Mouse (Mus musculus) erythroblast, embryonic 14.5 days (primary cell): ENCODE data around the gene Dnah17. TPM values are rescaled to one million over a fixed set of nuclear protein-coding genes. Genes with fewer than 3 reads are reported as not detected.

Experiments
- H3K27me3 ChIP-seq: 2 replicates; pipeline ENCODE4 v1.6.1; 2012; ENCODE audit warnings: inconsistent platforms; ENCODE audit not compliant: control insufficient read depth
- H3K36me3 ChIP-seq: 2 replicates; pipeline ENCODE4 v1.6.1; 2012; ENCODE audit warnings: mild to moderate bottlenecking, inconsistent platforms; ENCODE audit not compliant: control insufficient read depth
- H3K4me1 ChIP-seq: 2 replicates; pipeline ENCODE4 v1.6.1; 2012; ENCODE audit warnings: inconsistent platforms; ENCODE audit not compliant: control insufficient read depth
- H3K4me3 ChIP-seq: replicated peaks from 2 replicates; pipeline ENCODE3; 2012; ENCODE audit warnings: moderate library complexity, mild to moderate bottlenecking, inconsistent platforms
- H3K9me3 ChIP-seq: 2 replicates; pipeline ENCODE4 v1.6.1; 2012; ENCODE audit warnings: low read length, inconsistent platforms, mixed read lengths; ENCODE audit not compliant: control insufficient read depth
- GATA1 ChIP-seq: IDR thresholded peaks from 2 replicates; pipeline ENCODE4 v1.6.1; 2012; ENCODE audit warnings: low read length, inconsistent platforms, mixed read lengths
- TAL1 ChIP-seq: IDR thresholded peaks from 3 replicates; pipeline ENCODE4 v1.6.1; 2012; ENCODE audit warnings: low read length, inconsistent platforms, mixed read lengths
- polyA plus RNA-seq: library from polyadenylated mRNA; stranded (reverse); fragments of >175 nt; gene quantifications from 2 replicates; pipeline ENCODE4 v1.2.3, GENCODE M21; 2012

Dnah17 gene
- polyA plus RNA-seq, 1 experiment, result not detected

DNA sequence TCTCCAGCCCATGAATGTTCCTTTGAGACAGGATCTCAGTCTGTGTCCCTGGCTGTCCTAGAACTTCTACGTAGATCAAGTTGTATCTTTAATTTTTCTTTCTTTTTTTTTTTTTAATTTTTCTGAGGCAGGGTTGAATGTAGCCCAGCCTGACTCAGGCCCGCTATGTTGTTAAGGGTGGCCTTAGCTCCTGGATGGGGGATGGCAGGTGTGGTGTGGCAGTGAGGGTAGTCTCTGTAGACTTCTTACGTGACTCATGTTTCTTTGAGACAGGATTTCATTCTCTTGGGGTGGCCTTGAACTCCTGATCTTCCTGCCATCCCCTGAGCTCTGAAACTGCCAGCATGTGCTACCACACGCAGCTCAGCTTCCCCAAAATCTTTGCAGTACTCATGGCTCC is 141.2 kb downstream of the Dnah17 start:
- Histone ChIP-seq H3K4me1 (peaks cover 80% of the 10 kb centered on the region), H3K27me3 (peaks cover 6% of the 10 kb centered on the region), H3K4me3 (peak overlapping the region; percentile 23), H3K9me3 (no peaks in the 10 kb centered on the region), H3K36me3 (peaks cover 25% of the 10 kb centered on the region)
- TF ChIP-seq GATA1 (no peak), TAL1 (no peak)

DNA sequence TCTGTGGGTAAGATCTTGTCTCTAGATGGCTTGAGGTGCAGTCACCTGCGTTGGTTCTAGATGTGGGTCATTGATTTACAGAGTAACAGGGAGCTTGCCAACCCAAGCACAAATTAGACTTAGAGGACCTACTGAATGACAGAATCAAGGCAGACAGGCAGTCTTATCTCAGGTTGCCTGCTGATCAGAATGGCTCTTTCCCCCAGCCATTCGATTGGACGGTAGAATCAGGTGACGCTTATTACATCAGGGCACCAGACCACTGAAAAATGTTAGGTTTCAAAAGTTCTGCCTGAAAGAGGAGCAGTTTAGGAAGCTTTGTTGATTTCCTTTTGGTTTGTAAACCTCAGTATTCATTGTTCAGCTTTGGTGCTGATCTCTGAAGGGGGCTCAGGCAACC is 142.5 kb downstream of the Dnah17 start:
- H3K4me3 ChIP-seq, result peak overlapping the region; percentile 94
- no peaks in the 10 kb centered on the region for H3K9me3 ChIP-seq
- peaks cover 15% of the 10 kb centered on the region for H3K36me3 ChIP-seq
- H3K27me3 ChIP-seq, result peaks cover 12% of the 10 kb centered on the region
- H3K4me1 ChIP-seq, result peaks cover 69% of the 10 kb centered on the region
- TF ChIP-seq TAL1 (no peak), GATA1 (no peak; the same call in 1 of the 2 replicates)

DNA sequence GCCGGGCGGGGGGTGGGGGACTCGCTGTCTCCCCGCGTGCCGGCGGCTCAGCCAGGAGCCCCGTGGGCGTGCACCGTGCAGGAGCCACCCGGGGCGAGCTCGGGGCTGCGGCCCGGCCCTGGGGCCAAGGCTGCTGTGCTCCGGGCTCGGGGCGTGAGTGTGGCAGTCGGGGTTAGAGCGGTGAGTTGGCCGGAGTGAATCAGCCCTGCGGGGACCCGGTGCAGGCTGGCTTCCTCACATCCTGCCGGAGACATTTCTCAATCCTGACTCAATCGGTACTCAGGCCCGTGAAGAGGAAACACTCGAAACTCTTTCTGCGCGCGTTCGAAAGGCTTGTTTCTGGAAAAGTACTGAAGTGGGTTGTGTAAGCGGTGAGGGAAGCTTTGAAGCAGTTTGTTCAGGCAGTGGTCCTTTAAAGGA is 143.4 kb downstream of the Dnah17 start:
- Histone ChIP-seq H3K4me3 (peak overlapping the region; percentile 94), H3K4me1 (peaks cover 59% of the 10 kb centered on the region), H3K36me3 (peaks cover 6% of the 10 kb centered on the region), H3K9me3 (no peaks in the 10 kb centered on the region), H3K27me3 (peaks cover 18% of the 10 kb centered on the region)
- TF ChIP-seq GATA1, result no peak

DNA sequence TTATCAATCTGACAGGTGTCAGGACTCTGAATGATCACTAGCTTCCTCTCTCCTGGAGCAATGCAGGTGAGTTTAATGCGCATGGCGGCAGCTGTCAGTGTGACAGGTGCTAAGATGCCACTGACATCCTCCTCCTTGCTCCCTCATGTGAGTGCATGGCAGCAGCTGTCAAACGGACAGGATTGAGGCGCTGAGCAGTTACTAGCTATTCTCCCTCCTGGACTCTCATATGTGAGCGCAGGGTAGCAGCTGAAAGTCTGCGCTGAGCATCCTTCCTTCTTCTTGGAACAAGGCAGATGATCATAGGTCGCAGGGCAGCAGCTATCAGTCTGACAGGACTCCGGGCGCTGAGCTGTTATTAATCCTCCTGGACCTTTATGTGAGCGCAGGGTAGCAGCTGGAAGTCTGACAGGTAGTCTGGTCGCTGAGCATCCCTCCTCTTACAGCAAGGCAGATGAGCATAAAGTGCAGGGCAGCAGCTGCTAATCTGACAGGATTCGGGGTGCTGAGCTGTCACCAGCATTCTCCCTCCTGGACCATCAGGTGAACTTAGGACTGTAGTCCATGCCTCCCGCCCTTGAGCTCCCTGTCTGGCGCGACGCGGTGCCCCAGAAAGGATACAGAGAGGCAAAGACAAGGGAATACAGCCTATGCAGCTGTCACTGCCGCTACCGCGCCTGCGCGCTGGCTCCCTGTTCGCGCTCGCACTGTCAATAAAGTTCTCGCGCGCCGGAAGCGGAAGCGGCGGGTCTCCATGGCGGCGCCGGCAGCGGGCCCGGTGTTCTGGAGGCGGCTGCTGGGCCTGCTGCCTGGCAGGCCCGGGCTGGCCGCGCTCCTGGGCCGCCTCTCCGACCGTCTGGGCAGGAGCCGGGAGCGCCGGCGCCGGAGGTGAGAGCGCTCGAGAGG is 144.1 kb downstream of the Dnah17 start, which contains the start of gene Pgs1:
Gene Pgs1 (plus strand): TSS at position 167 of the 906 bp plus-strand sequence.
- no peaks in the 10 kb centered on the region for H3K9me3 ChIP-seq
- no peak for TF ChIP-seq GATA1
- no peak for TF ChIP-seq TAL1
- H3K4me1 ChIP-seq, result peaks cover 54% of the 10 kb centered on the region
- H3K4me3 ChIP-seq, result peak within 1 kb of the TSS; percentile 94
- H3K27me3 ChIP-seq, result peaks cover 18% of the 10 kb centered on the region
- 0 out of 2 replicates have a peak, but pooled peaks cover 3% of the 10 kb centered on the region for H3K36me3 ChIP-seq

DNA sequence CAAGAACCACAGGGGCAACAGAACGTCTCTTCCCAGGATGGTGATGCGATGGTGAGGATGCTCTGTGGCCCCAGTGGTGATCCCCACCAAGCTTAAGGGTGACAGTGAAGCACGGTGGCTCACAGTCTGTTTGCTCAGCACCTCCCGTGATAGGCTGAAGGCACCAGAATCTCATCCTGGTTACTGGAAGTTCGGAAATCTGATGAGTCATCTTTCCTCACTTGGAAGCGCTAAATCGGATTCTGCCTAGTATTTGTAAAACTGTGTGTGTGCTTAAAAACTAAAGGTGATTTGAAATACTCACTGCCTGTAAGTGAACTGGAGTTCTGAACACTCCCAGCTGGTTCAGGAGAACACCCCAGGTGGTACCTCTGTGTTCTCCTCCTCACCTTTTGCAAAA is 146.7 kb downstream of the Dnah17 start:
- H3K9me3 ChIP-seq, result no peaks in the 10 kb centered on the region
- no peaks in the 10 kb centered on the region for H3K36me3 ChIP-seq
- TF ChIP-seq GATA1 (no peak), TAL1 (no peak)
- H3K4me1 ChIP-seq, result peaks cover 28% of the 10 kb centered on the region
- no peak overlapping the region for H3K4me3 ChIP-seq
- peaks cover 25% of the 10 kb centered on the region for H3K27me3 ChIP-seq

DNA sequence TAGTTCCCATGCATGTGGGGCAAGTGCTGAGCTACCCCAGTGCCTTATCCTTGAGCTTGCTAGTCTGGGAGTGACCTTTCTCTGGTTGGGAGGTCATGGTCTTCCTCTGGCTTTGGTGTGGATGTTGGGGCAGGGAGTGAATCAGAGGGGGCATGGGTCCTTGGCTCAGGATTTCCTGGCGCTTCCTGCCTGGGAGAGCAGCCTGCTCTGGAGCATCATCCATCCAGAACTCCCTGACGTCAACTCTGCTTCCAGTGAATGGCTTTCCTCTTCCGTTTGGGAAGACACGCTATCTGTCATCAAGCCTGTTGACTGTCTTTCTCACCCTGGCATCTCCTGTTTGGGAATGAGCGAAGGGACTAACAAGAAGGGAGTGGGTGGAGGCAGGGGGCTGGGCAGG is 148.0 kb downstream of the Dnah17 start:
- Histone ChIP-seq H3K9me3 (no peaks in the 10 kb centered on the region), H3K4me1 (peaks cover 14% of the 10 kb centered on the region), H3K27me3 (peaks cover 26% of the 10 kb centered on the region), H3K36me3 (no peaks in the 10 kb centered on the region), H3K4me3 (no peak overlapping the region)
- TF ChIP-seq GATA1 (no peak), TAL1 (no peak)

DNA sequence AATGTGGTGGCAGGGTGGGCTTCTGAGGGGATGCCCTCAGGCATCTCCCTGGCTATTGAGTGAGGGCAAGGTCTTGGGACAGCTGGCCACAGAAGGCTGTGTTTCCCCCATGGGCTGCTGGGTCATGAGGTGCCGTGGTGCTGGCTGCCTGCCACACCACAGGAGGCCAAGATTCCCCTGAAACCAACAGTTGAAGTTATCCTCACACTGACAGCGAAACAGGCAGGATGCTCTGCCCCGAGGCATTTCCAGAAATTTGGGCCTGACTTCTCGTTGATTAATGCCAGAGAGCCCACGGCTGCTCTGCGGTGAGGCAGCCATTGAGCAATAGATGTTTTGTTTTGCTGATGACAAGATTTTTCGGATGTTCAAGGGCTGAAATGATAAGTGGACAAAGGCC is 151.0 kb downstream of the Dnah17 start:
- Histone ChIP-seq H3K9me3 (no peaks in the 10 kb centered on the region), H3K27me3 (peaks cover 48% of the 10 kb centered on the region), H3K4me1 (no peaks in the 10 kb centered on the region; the same call in 1 of the 2 replicates), H3K36me3 (no peaks in the 10 kb centered on the region), H3K4me3 (no peak overlapping the region)
- no peak for TF ChIP-seq TAL1

DNA sequence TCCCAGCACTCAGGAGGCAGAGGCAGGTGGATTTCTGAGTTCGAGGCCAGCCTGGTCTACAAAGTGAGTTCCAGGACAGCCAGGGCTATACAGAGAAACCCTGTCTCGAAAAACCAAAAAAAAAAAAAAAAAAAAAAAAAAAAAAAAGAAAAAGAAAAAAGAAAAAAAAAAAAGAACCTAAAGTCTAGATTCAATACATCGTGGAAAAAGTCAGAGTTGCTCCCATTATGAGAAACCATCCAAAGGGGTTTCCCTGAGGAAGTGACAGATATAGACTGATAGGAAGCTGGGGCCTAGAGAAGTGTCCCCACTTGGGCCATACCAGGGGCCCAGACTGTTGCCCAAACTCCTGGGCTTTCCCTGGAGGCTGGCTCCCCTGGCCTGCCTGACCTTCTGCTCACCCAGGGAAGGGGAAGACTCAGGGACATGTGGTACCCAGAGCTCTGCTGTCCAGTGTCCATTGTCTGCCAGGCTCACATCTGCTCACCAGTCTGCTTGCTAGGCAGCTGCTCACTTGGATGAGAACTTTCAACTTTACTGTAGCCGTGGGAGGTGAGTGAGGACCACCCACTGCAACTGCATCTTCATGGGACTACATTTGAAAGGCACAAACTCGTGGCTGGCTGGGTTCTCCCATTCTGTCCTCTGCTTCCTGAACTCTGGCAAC is 152.6 kb downstream of the Dnah17 start:
- Histone ChIP-seq H3K36me3 (no peaks in the 10 kb centered on the region), H3K9me3 (no peaks in the 10 kb centered on the region), H3K4me3 (no peak overlapping the region), H3K27me3 (peaks cover 57% of the 10 kb centered on the region), H3K4me1 (no peaks in the 10 kb centered on the region; the same call in 1 of the 2 replicates)
- TF ChIP-seq GATA1 (no peak), TAL1 (no peak)

DNA sequence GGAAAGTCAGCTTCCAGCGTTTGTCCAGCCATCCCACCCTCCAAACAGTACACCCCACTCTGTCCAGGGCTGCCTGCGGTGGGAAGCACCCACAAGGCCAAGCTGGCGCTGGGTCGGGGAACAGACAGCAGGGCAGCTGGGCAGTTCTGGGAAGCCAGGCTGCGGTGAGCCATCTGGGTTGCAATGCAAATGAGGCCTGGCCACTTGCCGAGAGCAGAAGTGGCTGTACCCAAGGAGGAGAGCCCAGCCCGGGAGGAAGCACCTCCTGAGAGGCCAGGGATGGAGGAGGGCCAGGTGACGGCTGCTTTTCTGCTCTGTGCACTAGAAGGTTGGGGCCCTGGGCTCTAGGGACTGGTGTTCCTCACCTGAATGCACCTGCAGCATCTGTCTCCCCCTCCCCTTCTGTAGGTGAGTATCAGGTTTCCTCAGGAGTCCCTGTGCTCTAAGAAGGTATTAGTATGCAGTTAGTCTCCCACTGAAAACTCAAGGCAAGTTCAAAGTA is 154.3 kb downstream of the Dnah17 start:
- peaks cover 60% of the 10 kb centered on the region for H3K27me3 ChIP-seq
- no peaks in the 10 kb centered on the region; the same call in 1 of the 2 replicates for H3K4me1 ChIP-seq
- no peak overlapping the region for H3K4me3 ChIP-seq
- no peaks in the 10 kb centered on the region for H3K36me3 ChIP-seq
- H3K9me3 ChIP-seq, result no peaks in the 10 kb centered on the region
- no peak for TF ChIP-seq TAL1
- TF ChIP-seq GATA1, result no peak
